Mouse (Mus musculus) urinary bladder, postnatal 14 days (tissue): ENCODE measurements around the gene Gxylt1.
"Not testable (repeated sequence)": the region's sequence is repeated elsewhere in the genome, so short reads cannot be mapped to it uniquely, and the experiment has no call there.

ENCODE experiments used
- DNase-seq: peaks from one replicate; pipeline ENCODE4 v3.0.0; 2021; ENCODE audit warnings: low spot score

The Gxylt1 gene

GRCm38 (mm10) chr15:93263566-93263965 lies 11.4 kb downstream of the Gxylt1 start:
- DNase-seq = no peak

- DNase-seq = no peak
Observed at GRCm38 (mm10) chr15:93262818-93263217, 12.2 kb downstream of the Gxylt1 start.

- DNase-seq = no peak
Observed at GRCm38 (mm10) chr15:93262274-93262673, 12.7 kb downstream of the Gxylt1 start.

- no peak for DNase-seq
Observed at GRCm38 (mm10) chr15:93259933-93260332, 15.0 kb downstream of the Gxylt1 start.

- DNase-seq = no peak
Observed at GRCm38 (mm10) chr15:93255295-93255694, 19.7 kb downstream of the Gxylt1 start.

GRCm38 (mm10) chr15:93253172-93253571 lies 21.8 kb downstream of the Gxylt1 start:
- DNase-seq = no peak

GRCm38 (mm10) chr15:93252396-93252795 lies 22.6 kb downstream of the Gxylt1 start:
- no peak for DNase-seq

- DNase-seq = no peak
Observed at GRCm38 (mm10) chr15:93251553-93252250, 23.3 kb downstream of the Gxylt1 start.

- no peak for DNase-seq
Observed at GRCm38 (mm10) chr15:93243202-93243601, 31.8 kb downstream of the Gxylt1 start.

- DNase-seq = not testable (repeated sequence)
Observed at GRCm38 (mm10) chr15:93236456-93236855, 38.5 kb downstream of the Gxylt1 start.

- no peak for DNase-seq
Observed at GRCm38 (mm10) chr15:93229028-93229427, 46.0 kb downstream of the Gxylt1 start.

GRCm38 (mm10) chr15:93228375-93228774 lies 46.6 kb downstream of the Gxylt1 start:
- DNase-seq = no peak

GRCm38 (mm10) chr15:93227764-93228079 lies 47.3 kb downstream of the Gxylt1 start:
- peak; percentile 39 for DNase-seq

GRCm38 (mm10) chr15:93226930-93227763 lies 47.8 kb downstream of the Gxylt1 start:
- no peak for DNase-seq

- DNase-seq = no peak
Observed at GRCm38 (mm10) chr15:93222475-93222874, 52.5 kb downstream of the Gxylt1 start.

GRCm38 (mm10) chr15:93212617-93213016 lies 62.4 kb downstream of the Gxylt1 start:
- no peak for DNase-seq

GRCm38 (mm10) chr15:93204861-93205260 lies 70.1 kb downstream of the Gxylt1 start:
- DNase-seq = no peak

- DNase-seq = no peak
Observed at GRCm38 (mm10) chr15:93201956-93202355, 73.0 kb downstream of the Gxylt1 start.

GRCm38 (mm10) chr15:93191387-93192145 lies 83.4 kb downstream of the Gxylt1 start:
- DNase-seq = no peak
